Mouse (Mus musculus) liver, adult 2 months (tissue): ENCODE results near the gene Dnajc7.

Experiments
- CTCF ChIP-seq: fragments of 200-500 bp; IDR thresholded peaks from 2 replicates; pipeline ENCODE4 v1.5.1; 2011; ENCODE audit warnings: low read depth, low read length, control low read depth
- POLR2A ChIP-seq: fragments of 200-500 bp; IDR thresholded peaks from 2 replicates; pipeline ENCODE4 v1.6.1; 2011; ENCODE audit warnings: low read length, control low read depth; ENCODE audit not compliant: insufficient read depth; ENCODE audit errors: extremely low read depth

DNA sequence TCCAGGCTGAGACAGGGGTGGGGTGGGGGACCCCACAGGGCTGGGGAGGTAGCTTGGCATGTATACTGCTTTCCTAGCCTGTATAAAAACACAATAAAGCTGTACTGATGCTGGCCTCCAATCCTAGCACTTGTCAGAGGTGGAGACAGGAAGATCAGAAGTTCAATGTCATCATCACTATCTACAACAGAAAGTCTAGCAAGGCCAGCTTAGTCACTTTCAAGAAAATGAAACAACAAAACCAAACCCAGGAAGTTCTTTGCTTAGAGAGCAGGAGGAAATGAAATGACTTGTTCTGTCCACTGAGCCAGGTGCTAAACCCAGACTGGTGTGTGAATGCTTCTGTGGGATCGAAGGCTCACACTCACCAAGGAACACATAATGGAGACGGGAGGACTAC lies 31.5 kb downstream of the Dnajc7 start:
- TF ChIP-seq POLR2A, result no peak
- no peak for TF ChIP-seq CTCF
